In genomic region chr19:4558570-4558955, GRCm38 (mm10) we compare ENCODE assay signal across 8 mouse cellular contexts. TPM values are rescaled to one million over a fixed set of nuclear protein-coding genes. Genes with fewer than 3 reads are reported as not detected.
DNase-seq lines count a peak whose midpoint lies in the region; ATAC-seq and TF ChIP-seq lines count a peak whose summit lies in the region.

No protein-coding gene starts in this region.

- TF ChIP-seq POLR2A in olfactory bulb, adult 2 months (IDR thresholded peaks at IDR 0.05; ENCODE audit: insufficient read depth, low read depth, low read length) = no peak

- WGBS in kidney, embryonic 16.5 days = 70% methylated on average over 3 of the region's 3 CpGs
- 62% methylated on average over 3 of the region's 3 CpGs for WGBS in forebrain, embryonic 10.5 days
- WGBS in hindbrain, embryonic 14.5 days = 46% methylated on average over 3 of the region's 3 CpGs
- 72% methylated on average over 3 of the region's 3 CpGs for WGBS in olfactory bulb, adult 2 months

- H3K4me2 ChIP-seq in kidney, embryonic 16.5 days (replicated peaks; ENCODE audit: low read depth, low read length) = no peak overlapping the region
- no peak overlapping the region for H3K4me2 ChIP-seq in hindbrain, embryonic 14.5 days (replicated peaks)

- H3K4me3 ChIP-seq in kidney, embryonic 16.5 days (ENCODE audit: low read length) = no peak overlapping the region
- no peak overlapping the region for H3K4me3 ChIP-seq in forebrain, embryonic 10.5 days
- no peak overlapping the region for H3K4me3 ChIP-seq in hindbrain, embryonic 14.5 days (replicated peaks; ENCODE audit: low read length)
- no peak overlapping the region for H3K4me3 ChIP-seq in olfactory bulb, adult 2 months (ENCODE audit: insufficient read depth, low read depth, low read length)

- no peaks in the 10 kb centered on the region for H3K36me3 ChIP-seq in kidney, embryonic 16.5 days (ENCODE audit: insufficient read depth, low read length)
- no peaks in the 10 kb centered on the region for H3K36me3 ChIP-seq in forebrain, embryonic 10.5 days (replicated peaks)
- H3K36me3 ChIP-seq in hindbrain, embryonic 14.5 days (replicated peaks; ENCODE audit: control insufficient read depth, insufficient read depth) = no peaks in the 10 kb centered on the region

- no peak overlapping the region for H3K9ac ChIP-seq in kidney, embryonic 16.5 days (replicated peaks; ENCODE audit: low read length)
- no peak overlapping the region for H3K9ac ChIP-seq in hindbrain, embryonic 14.5 days

- H3K27me3 ChIP-seq in kidney, embryonic 16.5 days (ENCODE audit: insufficient read depth, low read length) = no peaks in the 10 kb centered on the region
- H3K27me3 ChIP-seq in forebrain, embryonic 10.5 days (ENCODE audit: poor library complexity, severe bottlenecking) = no peaks in the 10 kb centered on the region
- no peaks in the 10 kb centered on the region for H3K27me3 ChIP-seq in hindbrain, embryonic 14.5 days (ENCODE audit: control insufficient read depth, insufficient read depth, low read length)

- ATAC-seq in kidney, embryonic 16.5 days (ENCODE audit: low FRiP score, low TSS enrichment) = peak; percentile 31; the same call in 1 of the 2 replicates
- ATAC-seq in hindbrain, embryonic 14.5 days (ENCODE audit: low FRiP score) = peak; percentile 65; the same call in 1 of the 2 replicates

- DNase-seq in kidney, postnatal 4 days = no peak
- no peak for DNase-seq in forebrain, embryonic 10.5 days (ENCODE audit: extremely low spot score, low spot score)
- DNase-seq in hindbrain, embryonic 14.5 days (ENCODE audit: low spot score) = no peak
- no peak for DNase-seq in frontal cortex, adult 2 months (ENCODE audit: extremely low spot score in 1 of 2, low spot score in 1 of 2)
- no peak for DNase-seq in embryo, embryonic 10.5 days (ENCODE audit: low spot score)
- DNase-seq in kidney, postnatal 25 days = no peak

- H3K9me3 ChIP-seq in kidney, embryonic 16.5 days (ENCODE audit: low read length) = no peaks in the 10 kb centered on the region
- no peaks in the 10 kb centered on the region for H3K9me3 ChIP-seq in forebrain, embryonic 10.5 days
- H3K9me3 ChIP-seq in hindbrain, embryonic 14.5 days (ENCODE audit: control insufficient read depth, low read length) = no peaks in the 10 kb centered on the region

- H3K27ac ChIP-seq in kidney, embryonic 16.5 days (ENCODE audit: low read length) = peak overlapping the region; percentile 63
- peak overlapping the region; percentile 59 for H3K27ac ChIP-seq in forebrain, embryonic 10.5 days
- H3K27ac ChIP-seq in hindbrain, embryonic 14.5 days = peak overlapping the region; percentile 72
- 0 out of 2 replicates have a peak overlapping the region, but pooled peaks have one; percentile 40 for H3K27ac ChIP-seq in olfactory bulb, adult 2 months (ENCODE audit: insufficient read depth, low read depth, low read length)

- no peak for TF ChIP-seq CTCF in olfactory bulb, adult 2 months (IDR thresholded peaks at IDR 0.05; ENCODE audit: insufficient read depth, low read depth, low read length)

- no peaks in the 10 kb centered on the region for H3K4me1 ChIP-seq in kidney, embryonic 16.5 days (ENCODE audit: insufficient read depth, low read length)
- H3K4me1 ChIP-seq in forebrain, embryonic 10.5 days = peaks cover 24% of the 10 kb centered on the region
- H3K4me1 ChIP-seq in hindbrain, embryonic 14.5 days (replicated peaks; ENCODE audit: control insufficient read depth, insufficient read depth, low read length) = peaks cover 12% of the 10 kb centered on the region
- H3K4me1 ChIP-seq in olfactory bulb, adult 2 months (ENCODE audit: control insufficient read depth, insufficient read depth, low read length) = peaks cover 12% of the 10 kb centered on the region

RNA-seq across cellular contexts. Expression of gene Pcx, which starts 48.3 kb away (rescaled TPM):
- 56.3 and 70.9 TPM in 2 replicates for polyA plus RNA-seq in kidney, embryonic 16.5 days (2015; fragmentation: Nextera tagmentation; extraction: Ambion mirVana)
- polyA plus RNA-seq in forebrain, embryonic 10.5 days (2016; fragmentation: Nextera tagmentation; extraction: Ambion mirVana) = 17.0 and 18.5 TPM in 2 replicates
- polyA plus RNA-seq in hindbrain, embryonic 14.5 days (2014; fragmentation: Nextera tagmentation; extraction: Ambion mirVana) = 27.5 and 31.3 TPM in 2 replicates
- not detected in 2 replicates for polyA plus RNA-seq in olfactory bulb, adult 2 months (2012; ENCODE audit: insufficient read depth, insufficient read length, low replicate concordance, missing spikeins)
- polyA plus RNA-seq in frontal cortex, adult 2 months (2012; rRNA removed) = 36.4 and 41.6 TPM in 2 replicates

RNA-seq across cellular contexts. Expression of gene Lrfn4, which starts 56.9 kb away (rescaled TPM):
- 4.5 and 6.0 TPM in 2 replicates for polyA plus RNA-seq in kidney, embryonic 16.5 days (2015; fragmentation: Nextera tagmentation; extraction: Ambion mirVana)
- 5.0 and 5.7 TPM in 2 replicates for polyA plus RNA-seq in forebrain, embryonic 10.5 days (2016; fragmentation: Nextera tagmentation; extraction: Ambion mirVana)
- 17.9 and 18.9 TPM in 2 replicates for polyA plus RNA-seq in hindbrain, embryonic 14.5 days (2014; fragmentation: Nextera tagmentation; extraction: Ambion mirVana)
- polyA plus RNA-seq in olfactory bulb, adult 2 months (2012; ENCODE audit: insufficient read depth, insufficient read length, low replicate concordance, missing spikeins) = not detected in 2 replicates
- 31.8 and 33.5 TPM in 2 replicates for polyA plus RNA-seq in frontal cortex, adult 2 months (2012; rRNA removed)

Comparison
In these comparisons a context has a peak if more than half of its experiments do, and no peak if none do; other contexts are left out.
1. RNA of gene Pcx, which starts 48.3 kb away (polyA plus RNA-seq): 56.3 to 70.9 TPM in kidney, embryonic 16.5 days, 36.4 to 41.6 TPM in frontal cortex, adult 2 months, 27.5 to 31.3 TPM in hindbrain, embryonic 14.5 days and 17.0 to 18.5 TPM in forebrain, embryonic 10.5 days; not detected in olfactory bulb, adult 2 months; every median in the first group is over 10 times any median in the second.
2. Peak in every context shown above with its lines, with median percentiles within 50 percentile points of each other: H3K27ac ChIP-seq.